Mouse (Mus musculus) liver, embryonic 12.5 days (tissue): ENCODE results near the gene Celsr3. TPM values are rescaled to one million over a fixed set of nuclear protein-coding genes. Genes with fewer than 3 reads are reported as not detected.

ENCODE experiments used
- ATAC-seq: fragments of 200-750 bp; cut with Nextera tagmentation; 2 replicates; pipeline ENCODE4 v1.8.0; 2017; ENCODE audit warnings: moderate number of reproducible peaks, mild to moderate bottlenecking, moderate library complexity
- H3K27ac ChIP-seq: fragments of 300-500 bp; sonication (generic); 2 replicates; pipeline ENCODE4 v1.5.1; 2016; ENCODE audit warnings: mild to moderate bottlenecking
- H3K27me3 ChIP-seq: fragments of 300-500 bp; sonication (generic); replicated peaks from 2 replicates; pipeline ENCODE4 v1.6.1; 2016; ENCODE audit warnings: mild to moderate bottlenecking, moderate library complexity
- H3K36me3 ChIP-seq: fragments of 300-500 bp; sonication (generic); 2 replicates; pipeline ENCODE4 v1.6.1; 2016; ENCODE audit warnings: mild to moderate bottlenecking, moderate library complexity
- H3K4me1 ChIP-seq: fragments of 300-500 bp; sonication (generic); 2 replicates; pipeline ENCODE4 v1.6.1; 2016
- H3K4me2 ChIP-seq: fragments of 300-500 bp; sonication (generic); 2 replicates; pipeline ENCODE4 v1.6.1; 2016; ENCODE audit warnings: mild to moderate bottlenecking, moderate library complexity
- H3K4me3 ChIP-seq: fragments of 300-500 bp; sonication (generic); 2 replicates; pipeline ENCODE4 v1.5.1; 2016; ENCODE audit warnings: mild to moderate bottlenecking, moderate library complexity
- H3K9ac ChIP-seq: fragments of 300-500 bp; sonication (generic); 2 replicates; pipeline ENCODE4 v1.6.1; 2016; ENCODE audit warnings: mild to moderate bottlenecking, moderate library complexity
- H3K9me3 ChIP-seq: fragments of 300-500 bp; sonication (generic); replicated peaks from 2 replicates; pipeline ENCODE4 v1.6.1; 2016; ENCODE audit warnings: mild to moderate bottlenecking, moderate library complexity
- WGBS: fragments of 180-500 bp; shearing (Covaris S2); methylation state at CpG from one replicate; pipeline ENCODE4 v1.1.7; 2016; ENCODE audit not compliant: insufficient replicate concordance; 5-methylcytosine and 5-hydroxymethylcytosine counted together
- polyA plus RNA-seq: library from polyadenylated mRNA; unstranded; fragments of >200 nt; fragmentation: Nextera tagmentation; extraction: Ambion mirVana; gene quantifications from 2 replicates; pipeline ENCODE4 v1.2.1, GENCODE M21; 2016

Celsr3 gene
- polyA plus RNA-seq, 1 experiment from 2014 or later, result 0.15 TPM

DNA sequence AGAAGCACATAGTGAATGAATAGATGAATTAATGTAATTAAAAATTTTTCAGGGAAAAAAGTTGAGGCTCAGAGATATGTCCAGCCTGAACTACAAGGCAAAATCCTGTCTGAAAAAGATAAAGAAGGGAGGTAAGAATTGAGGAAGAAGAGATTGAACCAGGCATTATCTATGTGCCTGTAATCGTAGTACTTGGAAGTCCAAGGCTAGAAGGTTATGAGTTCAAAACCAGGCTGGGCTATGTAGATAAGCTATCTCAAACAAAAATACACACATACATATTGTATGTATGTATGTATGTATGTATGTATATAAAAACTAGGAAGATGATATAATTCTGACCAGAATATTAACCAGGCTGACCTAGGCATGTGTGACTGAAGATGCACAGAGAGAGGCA, 33.8 kb upstream of the Celsr3 start:
- Histone ChIP-seq H3K4me2 (peak overlapping the region; percentile 33), H3K4me3 (no peak overlapping the region), H3K27ac (peak overlapping the region; percentile 77), H3K4me1 (peaks cover 95% of the 10 kb centered on the region), H3K27me3 (no peaks in the 10 kb centered on the region), H3K9ac (no peak overlapping the region), H3K9me3 (no peaks in the 10 kb centered on the region), H3K36me3 (peaks cover 32% of the 10 kb centered on the region)
- WGBS, result 14% methylated on average over 1 of the region's 1 CpGs
- peak; percentile 67 for ATAC-seq

DNA sequence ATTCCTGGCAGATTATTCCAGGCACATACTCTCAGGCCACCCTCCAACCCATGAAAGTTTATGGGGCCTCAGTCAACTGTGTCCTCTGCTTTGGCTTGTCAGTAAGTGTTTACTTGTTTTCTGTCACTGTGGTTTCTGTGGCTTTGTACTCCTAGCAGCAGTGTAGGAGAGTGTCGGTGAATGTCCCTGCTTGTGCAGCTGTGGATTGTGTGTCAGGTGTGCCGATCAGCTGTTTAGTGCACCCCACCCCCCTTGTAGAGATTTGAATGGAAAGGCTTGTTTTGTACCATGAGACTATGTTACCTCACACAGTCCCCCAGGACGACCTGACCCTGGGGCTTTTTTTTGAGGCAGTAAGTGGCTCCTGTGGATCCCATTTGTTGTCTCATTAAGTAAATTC, 33.4 kb upstream of the Celsr3 start:
- Histone ChIP-seq H3K4me2 (peak overlapping the region; percentile 33), H3K4me3 (no peak overlapping the region), H3K27me3 (no peaks in the 10 kb centered on the region), H3K4me1 (peaks cover 96% of the 10 kb centered on the region), H3K9ac (peak overlapping the region; percentile 18), H3K36me3 (peaks cover 34% of the 10 kb centered on the region), H3K9me3 (no peaks in the 10 kb centered on the region), H3K27ac (peak overlapping the region; percentile 77)
- no peak for ATAC-seq
- WGBS, result 29% methylated on average over 3 of the region's 3 CpGs

DNA sequence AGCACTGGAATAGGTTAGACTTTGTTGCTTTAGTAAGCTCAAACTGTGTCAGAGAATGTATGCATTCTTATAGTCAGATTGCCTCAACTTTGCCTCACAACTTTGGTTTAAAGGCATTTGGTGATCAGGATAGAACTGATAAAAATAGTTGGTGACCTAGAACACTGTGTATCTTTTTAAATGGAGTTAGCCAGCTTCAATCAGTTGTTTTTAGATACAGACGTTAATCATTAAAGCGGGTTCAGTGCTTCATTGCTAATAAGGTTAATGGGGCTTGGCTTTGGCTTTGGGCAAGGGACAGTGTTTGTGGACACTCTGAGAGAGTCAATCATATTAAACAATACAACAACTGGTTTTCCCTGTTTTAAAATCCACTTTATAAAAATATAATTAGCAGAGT, 30.8 kb upstream of the Celsr3 start:
- H3K9me3 ChIP-seq, result no peaks in the 10 kb centered on the region
- no peaks in the 10 kb centered on the region for H3K27me3 ChIP-seq
- peak overlapping the region; percentile 77 for H3K27ac ChIP-seq
- H3K4me3 ChIP-seq, result peak overlapping the region; percentile 40
- H3K9ac ChIP-seq, result peak overlapping the region; percentile 39; the same call in 1 of the 2 replicates
- 69% methylated on average over 2 of the region's 2 CpGs for WGBS
- no peak for ATAC-seq
- peaks cover 51% of the 10 kb centered on the region for H3K36me3 ChIP-seq
- H3K4me1 ChIP-seq, result peaks cover 74% of the 10 kb centered on the region
- peak overlapping the region; percentile 74 for H3K4me2 ChIP-seq

DNA sequence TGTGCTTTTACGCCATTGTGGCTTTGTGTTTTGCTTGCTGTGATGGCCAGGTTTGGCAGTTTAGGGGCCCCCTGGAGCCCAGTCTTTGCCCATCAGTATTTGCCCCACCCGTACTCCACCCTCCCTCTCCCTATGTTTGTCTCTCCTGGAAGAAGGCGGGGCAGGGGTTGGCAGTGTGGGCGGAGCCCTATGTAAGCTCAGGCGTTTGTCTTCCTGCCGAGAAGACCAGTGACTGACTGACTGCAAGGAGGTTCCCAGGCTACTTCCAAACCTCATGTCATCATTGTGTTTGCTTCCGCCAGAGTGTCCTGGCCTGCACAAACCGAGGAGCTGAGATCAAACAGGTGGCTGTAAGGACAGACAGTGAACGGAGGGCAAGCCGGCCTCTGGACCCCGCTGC, 30.4 kb upstream of the Celsr3 start:
- H3K9me3 ChIP-seq, result no peaks in the 10 kb centered on the region
- WGBS, result 34% methylated on average over 11 of the region's 11 CpGs
- H3K4me1 ChIP-seq, result peaks cover 69% of the 10 kb centered on the region
- peak overlapping the region; percentile 51 for H3K9ac ChIP-seq
- H3K36me3 ChIP-seq, result peaks cover 54% of the 10 kb centered on the region
- ATAC-seq, result peak; percentile 97
- H3K27ac ChIP-seq, result peak overlapping the region; percentile 77
- H3K27me3 ChIP-seq, result no peaks in the 10 kb centered on the region
- peak overlapping the region; percentile 74 for H3K4me2 ChIP-seq
- H3K4me3 ChIP-seq, result peak overlapping the region; percentile 40

DNA sequence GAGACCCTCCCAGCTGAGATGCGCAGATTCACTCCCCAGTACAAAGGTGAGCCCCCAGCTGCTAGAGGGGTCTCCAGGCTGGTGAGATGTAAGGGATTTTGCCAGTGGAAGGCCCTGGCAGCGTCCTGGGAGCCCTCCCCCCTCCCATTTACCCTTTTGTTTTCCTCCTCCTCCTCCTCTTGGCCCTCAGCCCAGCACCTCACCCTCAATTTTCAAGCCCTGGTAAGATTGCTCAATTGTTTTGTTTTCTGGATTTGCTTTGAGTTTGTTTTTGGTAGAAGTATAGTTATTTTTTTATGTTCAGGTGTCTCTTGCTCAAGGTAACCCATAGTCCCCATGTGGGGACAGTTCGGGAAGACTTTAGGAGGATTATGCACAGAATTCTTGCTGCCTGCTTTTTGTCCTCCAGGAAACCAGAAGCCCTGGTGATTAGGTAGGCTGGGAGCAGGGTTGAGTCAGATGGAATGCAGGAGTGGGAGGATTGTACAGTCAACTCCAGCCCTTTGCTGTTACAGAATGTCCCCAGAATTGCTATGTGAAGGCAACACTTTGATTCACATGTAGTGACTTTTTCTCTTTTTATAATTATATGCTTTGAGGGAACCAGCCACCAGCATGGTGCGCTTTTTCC, 29.7 kb upstream of the Celsr3 start:
- no peak for ATAC-seq
- Histone ChIP-seq H3K36me3 (peaks cover 61% of the 10 kb centered on the region), H3K9me3 (no peaks in the 10 kb centered on the region), H3K4me1 (peaks cover 62% of the 10 kb centered on the region), H3K27ac (peak overlapping the region; percentile 77), H3K4me3 (peak overlapping the region; percentile 40), H3K4me2 (peak overlapping the region; percentile 74), H3K27me3 (no peaks in the 10 kb centered on the region), H3K9ac (peak overlapping the region; percentile 51)
- WGBS, result 76% methylated on average over 4 of the region's 4 CpGs

DNA sequence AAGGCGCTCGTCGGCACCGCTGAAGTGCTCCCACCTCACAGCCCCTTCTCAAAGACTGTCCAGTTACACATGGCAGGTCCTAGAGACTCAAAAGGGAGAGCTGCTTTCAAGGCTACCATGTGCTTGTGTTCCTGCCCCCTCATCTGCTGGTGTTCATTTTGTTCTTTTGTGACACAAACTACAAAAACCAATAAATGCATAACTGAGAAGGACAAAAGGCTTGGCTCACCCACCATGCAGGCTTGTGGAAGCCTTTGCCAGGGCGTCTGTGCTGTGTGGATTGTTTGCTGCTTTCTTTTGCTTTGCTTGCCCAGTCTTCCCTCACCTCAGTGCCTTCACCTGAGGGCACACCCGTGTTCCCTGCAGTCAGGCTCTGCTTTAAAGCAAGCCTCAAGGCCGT, 28.6 kb upstream of the Celsr3 start:
- no peaks in the 10 kb centered on the region for H3K27me3 ChIP-seq
- ATAC-seq, result no peak
- peaks cover 52% of the 10 kb centered on the region for H3K4me1 ChIP-seq
- H3K4me2 ChIP-seq, result no peak overlapping the region
- no peak overlapping the region for H3K4me3 ChIP-seq
- WGBS, result 87% methylated on average over 7 of the region's 7 CpGs
- H3K27ac ChIP-seq, result no peak overlapping the region
- H3K9me3 ChIP-seq, result no peaks in the 10 kb centered on the region
- H3K9ac ChIP-seq, result no peak overlapping the region
- peaks cover 71% of the 10 kb centered on the region for H3K36me3 ChIP-seq

DNA sequence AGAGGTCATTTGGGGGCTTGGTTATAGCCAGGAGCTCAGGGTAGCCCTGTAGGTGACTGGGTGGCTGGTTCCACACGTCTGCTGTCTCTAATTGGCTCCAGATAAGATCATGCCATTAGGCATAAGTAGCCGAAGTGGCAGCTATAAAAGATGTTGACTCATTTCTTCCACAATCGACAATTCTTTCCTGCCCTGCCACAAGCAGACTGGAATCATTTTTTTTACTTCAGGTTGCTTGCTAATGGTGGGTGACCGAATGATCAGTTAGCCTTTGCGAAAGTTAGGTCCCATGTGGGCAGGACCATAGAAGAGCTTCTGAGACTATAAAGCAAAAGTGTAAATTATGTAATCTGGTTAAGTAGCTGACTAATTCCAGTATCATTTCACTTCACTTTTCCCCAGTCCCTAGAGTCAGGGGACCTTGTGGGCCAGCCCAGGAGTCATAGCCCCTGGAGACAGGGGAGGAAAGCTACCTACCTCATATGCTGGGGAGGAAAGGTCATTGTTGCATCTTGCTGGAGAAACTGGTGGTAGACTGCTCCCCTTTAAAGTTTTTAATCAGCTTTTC, 27.5 kb upstream of the Celsr3 start:
- ATAC-seq, result no peak
- no peak overlapping the region for H3K9ac ChIP-seq
- peaks cover 44% of the 10 kb centered on the region for H3K4me1 ChIP-seq

DNA sequence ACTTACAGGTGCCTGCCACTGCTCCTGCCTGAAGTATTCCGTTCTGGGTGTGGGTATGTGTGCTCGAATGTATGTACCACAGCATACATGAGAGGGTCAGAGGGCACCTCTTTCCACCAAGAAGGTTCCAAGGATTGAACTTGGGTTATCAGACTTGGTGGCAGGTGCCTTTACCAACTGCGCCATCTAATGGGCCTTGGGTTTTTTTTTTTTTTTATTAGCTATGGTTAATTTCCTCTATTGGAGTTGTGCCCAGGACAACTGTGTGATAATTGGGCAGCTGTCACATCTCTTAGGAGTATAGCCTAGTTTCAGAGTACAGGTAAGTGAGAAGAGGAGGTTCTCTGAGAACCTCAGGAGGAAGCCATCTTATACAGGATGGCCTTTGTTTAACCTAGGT, 26.6 kb upstream of the Celsr3 start:
- Histone ChIP-seq H3K4me2 (no peak overlapping the region), H3K27ac (no peak overlapping the region), H3K9ac (no peak overlapping the region), H3K36me3 (peaks cover 85% of the 10 kb centered on the region), H3K9me3 (no peaks in the 10 kb centered on the region), H3K4me3 (no peak overlapping the region), H3K4me1 (peaks cover 40% of the 10 kb centered on the region), H3K27me3 (no peaks in the 10 kb centered on the region)
- no peak for ATAC-seq
- WGBS, result 81% methylated on average over 3 of the region's 3 CpGs

More for the DNA sequence above, 27.5 kb upstream of the Celsr3 start:
- Histone ChIP-seq H3K4me2 (no peak overlapping the region), H3K4me3 (no peak overlapping the region), H3K27ac (no peak overlapping the region), H3K9me3 (no peaks in the 10 kb centered on the region), H3K27me3 (no peaks in the 10 kb centered on the region), H3K36me3 (peaks cover 81% of the 10 kb centered on the region)
- 77% methylated on average over 5 of the region's 5 CpGs for WGBS

DNA sequence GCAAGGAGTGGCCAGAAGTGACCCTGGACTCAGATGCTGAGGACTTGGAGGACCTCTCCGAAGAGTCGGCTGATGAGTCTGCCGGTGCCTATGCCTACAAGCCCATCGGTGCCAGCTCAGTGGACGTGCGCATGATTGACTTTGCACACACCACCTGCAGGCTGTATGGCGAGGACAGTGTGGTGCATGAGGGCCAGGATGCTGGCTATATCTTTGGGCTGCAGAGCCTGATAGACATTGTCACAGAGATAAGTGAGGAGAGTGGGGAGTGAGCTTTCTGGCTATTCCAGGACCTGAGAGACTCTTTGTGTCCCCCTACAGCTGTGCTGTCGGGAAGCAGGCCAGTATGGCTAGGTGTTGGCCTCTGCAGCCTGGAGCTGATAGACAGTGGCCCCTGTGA, 20.4 kb upstream of the Celsr3 start:
- 62% methylated on average over 8 of the region's 8 CpGs for WGBS
- peaks cover 68% of the 10 kb centered on the region for H3K36me3 ChIP-seq
- H3K4me3 ChIP-seq, result no peak overlapping the region
- H3K27me3 ChIP-seq, result no peaks in the 10 kb centered on the region
- no peaks in the 10 kb centered on the region for H3K9me3 ChIP-seq
- H3K9ac ChIP-seq, result peak overlapping the region; percentile 30; the same call in 1 of the 2 replicates
- peak overlapping the region; percentile 38 for H3K4me2 ChIP-seq
- H3K4me1 ChIP-seq, result peaks cover 61% of the 10 kb centered on the region
- ATAC-seq, result peak; percentile 61
- peak overlapping the region; percentile 93 for H3K27ac ChIP-seq

DNA sequence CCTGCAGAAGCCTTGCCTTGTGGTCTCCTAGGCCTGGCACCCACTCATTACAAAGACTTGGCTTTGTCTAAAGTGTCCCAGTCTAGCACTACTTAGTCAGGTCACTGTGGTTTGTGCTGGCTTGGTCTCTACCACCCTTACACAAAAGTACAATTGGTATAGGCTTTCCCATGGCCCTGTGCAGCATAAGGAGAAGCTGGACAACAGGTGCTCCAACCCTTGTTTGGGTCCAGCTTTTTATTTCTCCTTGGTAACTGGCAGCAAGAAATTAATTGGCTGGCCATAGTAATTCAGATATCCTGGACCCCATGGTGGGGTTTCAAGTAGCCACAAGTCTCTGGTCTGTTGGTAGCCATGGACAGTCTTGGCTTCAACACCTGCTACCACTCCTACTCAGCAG, 19.7 kb upstream of the Celsr3 start:
- 0 out of 2 replicates have a peak overlapping the region, but pooled peaks have one; percentile 44 for H3K9ac ChIP-seq
- peak overlapping the region; percentile 93 for H3K27ac ChIP-seq

DNA sequence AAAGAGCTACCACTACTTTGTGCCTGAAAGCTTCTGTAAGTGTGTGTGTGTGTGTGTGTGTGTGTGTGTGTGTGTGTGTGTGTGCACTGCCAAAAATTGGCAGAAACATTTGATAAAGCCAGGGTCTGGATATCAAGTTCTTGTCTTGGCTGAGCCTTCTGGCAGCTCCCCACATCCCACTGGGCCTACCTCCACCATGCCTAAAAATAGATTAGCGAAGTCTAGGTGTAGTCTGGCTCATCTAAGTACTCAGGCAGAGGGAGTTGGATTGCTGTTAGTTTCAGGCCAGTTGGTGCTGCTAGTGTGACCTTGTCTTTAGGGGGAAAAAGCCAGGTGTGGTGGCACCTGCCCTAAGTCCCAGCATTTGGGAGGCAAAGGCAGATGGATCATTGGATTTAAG, 19.3 kb upstream of the Celsr3 start:
- Histone ChIP-seq H3K4me1 (peaks cover 61% of the 10 kb centered on the region), H3K36me3 (peaks cover 67% of the 10 kb centered on the region), H3K4me3 (no peak overlapping the region), H3K9me3 (no peaks in the 10 kb centered on the region), H3K27me3 (no peaks in the 10 kb centered on the region), H3K27ac (peak overlapping the region; percentile 93), H3K4me2 (peak overlapping the region; percentile 99), H3K9ac (peak overlapping the region; percentile 44)
- ATAC-seq, result no peak
- WGBS, result 88% methylated on average over 1 of the region's 1 CpGs

More for the DNA sequence above, 19.7 kb upstream of the Celsr3 start:
- Histone ChIP-seq H3K4me3 (no peak overlapping the region), H3K4me1 (peaks cover 61% of the 10 kb centered on the region), H3K27me3 (no peaks in the 10 kb centered on the region), H3K36me3 (peaks cover 67% of the 10 kb centered on the region), H3K4me2 (peak overlapping the region; percentile 99; the same call in 1 of the 2 replicates), H3K9me3 (no peaks in the 10 kb centered on the region)
- ATAC-seq, result no peak

DNA sequence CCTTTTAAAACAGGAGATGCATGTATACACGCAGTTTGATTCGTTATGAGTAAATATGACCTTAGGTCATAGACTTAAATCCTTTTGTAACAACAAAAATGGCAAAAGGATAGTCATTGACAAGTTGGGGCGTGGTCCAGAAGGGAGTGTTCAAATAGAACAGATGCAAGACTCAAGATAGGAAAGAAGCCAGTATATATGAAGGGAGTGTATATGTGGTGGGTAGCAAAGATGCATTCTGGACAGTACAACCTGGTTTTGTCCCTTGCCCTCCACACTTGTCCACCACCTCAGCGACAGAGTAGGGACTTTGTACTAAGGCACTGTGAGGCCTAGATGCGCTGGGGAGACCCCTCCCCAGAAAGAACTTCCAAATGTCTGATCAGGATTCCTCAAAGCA, 18.4 kb upstream of the Celsr3 start:
- H3K9ac ChIP-seq, result peak overlapping the region; percentile 70
- ATAC-seq, result peak; percentile 81
- peaks cover 67% of the 10 kb centered on the region for H3K36me3 ChIP-seq
- WGBS, result 46% methylated on average over 5 of the region's 5 CpGs
- H3K27me3 ChIP-seq, result no peaks in the 10 kb centered on the region
- no peaks in the 10 kb centered on the region for H3K9me3 ChIP-seq
- peaks cover 61% of the 10 kb centered on the region for H3K4me1 ChIP-seq
- H3K27ac ChIP-seq, result peak overlapping the region; percentile 93
- H3K4me2 ChIP-seq, result peak overlapping the region; percentile 99
- peak overlapping the region; percentile 76 for H3K4me3 ChIP-seq
